Mouse (Mus musculus) kidney, embryonic 16.5 days (tissue): ENCODE data around the gene Cebpa. TPM values are rescaled to one million over a fixed set of nuclear protein-coding genes. Genes with fewer than 3 reads are reported as not detected.

ENCODE experiments used
- microRNA-seq: library from miRNA; unstranded; fragments of <30 nt; microRNA quantifications from one replicate; pipeline ENCODE4, GENCODE M21; 2016
- polyA plus RNA-seq: library from polyadenylated mRNA; unstranded; fragments of >200 nt; fragmentation: Nextera tagmentation; extraction: Ambion mirVana; gene quantifications from 2 replicates; pipeline ENCODE4 v1.2.1, GENCODE M21; 2015

Cebpa gene
- polyA plus RNA-seq, 1 experiment from 2014 or later = 1.4 TPM

Small RNA genes lying within 50 kb of the gene (microRNA-seq; reads per million reads assigned to microRNA genes)
- not detected for gene Gm25033

Other genes with a start within 250 kb of the Cebpa start
- 134 and 148 TPM in 2 replicates for gene Pepd, start 206.9 kb upstream of the Cebpa start, polyA plus RNA-seq
- gene Cebpg, start 62.7 kb upstream of the Cebpa start, polyA plus RNA-seq = 31.9 and 33.3 TPM in 2 replicates
- gene Slc7a10, start 67.1 kb downstream of the Cebpa start, polyA plus RNA-seq = 2.2 and 2.4 TPM in 2 replicates
- gene Lrp3, start 96.2 kb downstream of the Cebpa start, polyA plus RNA-seq = 6.6 TPM in 2 replicates
- gene Gpatch1, start 199.1 kb downstream of the Cebpa start, polyA plus RNA-seq = 19.6 and 19.9 TPM in 2 replicates
- gene Rhpn2, start 214.9 kb downstream of the Cebpa start, polyA plus RNA-seq = 16.3 TPM in 2 replicates